Mouse (Mus musculus): ENCODE measurements around the gene Pik3c2a. TPM values are rescaled to one million over a fixed set of nuclear protein-coding genes. Genes with fewer than 3 reads are reported as not detected.
"Not testable (repeated sequence)": the region's sequence is repeated elsewhere in the genome, so short reads cannot be mapped to it uniquely, and the experiment has no call there.

The Pik3c2a gene
- polyA plus RNA-seq, 1 experiment from 2014 or later = 22.0 TPM

DNA sequence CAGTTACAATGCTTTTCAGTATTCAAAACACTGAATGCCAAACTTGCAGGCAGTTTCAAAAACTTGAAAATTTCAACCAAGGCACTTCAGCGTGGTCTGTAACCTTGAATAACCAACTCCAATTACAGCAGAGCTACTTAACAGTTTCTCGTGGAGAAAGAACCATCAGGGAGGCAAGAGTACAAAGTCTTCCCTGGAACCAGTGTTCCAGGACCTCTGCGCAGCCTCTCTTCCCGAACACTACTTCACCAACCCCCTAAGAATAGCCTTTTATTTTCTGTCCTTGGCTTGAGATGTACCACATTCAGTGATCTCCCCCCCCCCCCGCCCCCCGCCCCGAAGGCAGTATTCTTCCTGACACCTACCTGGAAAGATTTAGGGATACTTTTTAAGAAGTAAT is 1.0 kb downstream of the Pik3c2a start:
- peaks cover 53% of the 10 kb centered on the region for H3K79me2 ChIP-seq (ENCODE audit: inconsistent target)
- H3K27ac ChIP-seq = no peak overlapping the region
- H3K4me3 ChIP-seq (ENCODE audit: inconsistent target) = peak overlapping the region; percentile 64
- peaks cover 8% of the 10 kb centered on the region; the same call in 1 of the 2 replicates for H3K36me3 ChIP-seq (ENCODE audit: inconsistent target)
- WGBS (ENCODE audit: missing documents) = 34% methylated on average over 7 of the region's 7 CpGs

DNA sequence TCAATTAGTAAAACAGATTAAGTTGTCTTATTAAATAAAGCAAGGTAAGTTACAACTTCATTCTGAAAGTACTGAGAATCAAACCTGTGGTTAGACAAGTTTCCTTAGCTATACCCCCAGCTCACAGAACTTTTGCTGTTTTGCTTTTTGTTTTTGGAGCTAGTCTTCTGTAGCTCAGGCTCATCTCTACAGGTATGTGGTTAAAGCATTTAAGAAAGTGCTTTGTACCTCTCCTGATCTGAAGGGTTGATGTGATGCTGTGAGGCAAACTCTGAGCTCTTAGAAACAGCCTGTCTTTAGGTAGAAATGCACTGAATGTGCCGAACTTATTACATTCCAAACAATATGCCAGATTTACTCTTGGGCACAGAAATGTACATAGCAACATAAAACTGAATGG is 1.9 kb downstream of the Pik3c2a start:
- peaks cover 8% of the 10 kb centered on the region; the same call in 1 of the 2 replicates for H3K36me3 ChIP-seq (ENCODE audit: inconsistent target)
- no peak overlapping the region for H3K4me3 ChIP-seq (ENCODE audit: inconsistent target)
- peaks cover 53% of the 10 kb centered on the region for H3K79me2 ChIP-seq (ENCODE audit: inconsistent target)
- 100% methylated on average over 1 of the region's 1 CpGs for WGBS (ENCODE audit: missing documents)
- H3K27ac ChIP-seq = no peak overlapping the region

DNA sequence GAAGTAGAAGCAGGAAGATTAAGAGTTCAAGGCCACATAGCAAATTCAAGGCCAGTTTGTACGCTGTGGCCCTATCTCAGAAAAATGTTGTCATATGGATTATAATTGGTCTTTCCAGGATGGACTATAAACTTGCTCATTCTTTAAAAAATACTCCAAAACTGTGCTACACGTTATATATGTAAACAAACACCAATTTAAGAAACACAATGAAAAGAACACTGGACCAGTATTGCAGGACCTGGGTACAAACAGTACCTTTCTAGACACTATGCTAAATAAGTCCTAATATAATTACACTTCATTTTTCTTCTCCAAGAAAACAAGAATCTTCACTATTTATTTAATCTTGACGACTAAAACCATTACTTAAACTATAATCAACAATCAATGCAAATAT is 11.6 kb downstream of the Pik3c2a start:
- WGBS (ENCODE audit: missing documents) = 97% methylated on average over 3 of the region's 3 CpGs
- Histone ChIP-seq H3K79me2 (ENCODE audit: inconsistent target) (peaks cover 54% of the 10 kb centered on the region), H3K4me3 (ENCODE audit: inconsistent target) (no peak overlapping the region), H3K27ac (no peak overlapping the region), H3K36me3 (ENCODE audit: inconsistent target) (no peaks in the 10 kb centered on the region)

DNA sequence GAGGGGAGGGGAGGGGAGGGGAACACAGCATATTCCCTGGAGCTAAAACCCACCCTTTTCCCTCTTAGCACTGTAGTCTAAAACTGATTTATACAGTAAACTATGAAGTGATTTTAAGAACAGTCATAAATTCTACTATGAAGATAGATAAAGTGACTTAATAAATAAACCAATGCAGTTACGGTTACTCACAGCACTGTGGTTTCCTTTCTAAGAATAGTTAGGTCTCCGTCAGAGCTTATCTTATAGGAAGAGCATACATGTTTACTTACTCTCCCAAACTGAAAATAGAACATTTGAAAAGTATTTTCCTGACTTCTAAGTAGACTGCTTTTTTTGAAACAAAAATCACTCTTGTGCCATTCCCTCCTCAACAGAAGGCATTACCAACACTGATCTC is 12.3 kb downstream of the Pik3c2a start:
- H3K4me3 ChIP-seq (ENCODE audit: inconsistent target) = no peak overlapping the region
- WGBS (ENCODE audit: missing documents) = 69% methylated on average over 2 of the region's 2 CpGs

DNA sequence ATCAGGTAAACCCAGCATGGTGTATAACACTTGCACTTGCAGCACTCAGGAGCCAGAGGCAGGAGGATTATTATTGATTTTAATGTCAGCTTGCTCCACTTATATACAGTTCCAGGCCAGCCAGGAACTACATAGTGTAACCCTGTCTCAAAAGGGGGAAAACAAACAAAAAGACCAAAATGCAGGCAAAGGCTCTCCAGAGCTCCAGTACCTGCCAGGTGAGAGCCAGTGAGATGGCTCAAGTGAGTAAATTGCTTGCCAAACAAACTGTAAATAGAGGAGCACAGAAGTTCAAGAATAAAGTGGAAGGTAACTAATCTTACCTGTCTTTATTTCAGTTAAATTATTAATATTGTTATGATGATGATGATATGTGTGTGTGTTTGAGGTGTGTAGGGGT is 16.0 kb downstream of the Pik3c2a start:
- H3K79me2 ChIP-seq (ENCODE audit: inconsistent target) = peaks cover 96% of the 10 kb centered on the region
- H3K36me3 ChIP-seq (ENCODE audit: inconsistent target) = no peaks in the 10 kb centered on the region
- no peak overlapping the region for H3K27ac ChIP-seq
- H3K4me3 ChIP-seq (ENCODE audit: inconsistent target) = no peak overlapping the region

More for the DNA sequence above, 12.3 kb downstream of the Pik3c2a start:
- H3K79me2 ChIP-seq (ENCODE audit: inconsistent target) = peaks cover 61% of the 10 kb centered on the region
- H3K36me3 ChIP-seq (ENCODE audit: inconsistent target) = no peaks in the 10 kb centered on the region
- no peak overlapping the region for H3K27ac ChIP-seq

DNA sequence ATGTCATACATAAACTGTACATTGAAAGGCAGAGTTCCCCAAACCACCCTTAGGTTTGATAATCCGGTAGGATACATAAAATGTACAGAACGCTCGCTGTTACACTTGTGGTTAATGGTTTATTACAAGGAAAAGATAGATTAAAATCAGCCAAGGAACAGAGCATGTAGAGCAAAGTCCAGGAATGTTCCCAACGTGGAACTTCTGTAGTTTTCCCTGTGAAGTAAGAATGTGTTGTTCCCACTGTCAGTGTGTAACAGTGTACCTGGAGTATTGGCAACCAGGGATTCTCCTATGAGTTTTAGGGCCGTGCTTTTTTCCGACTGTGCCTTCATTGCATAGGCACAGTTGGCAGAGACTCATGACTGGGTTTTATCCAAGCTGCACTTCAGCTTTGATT is 17.5 kb downstream of the Pik3c2a start:
- no peak overlapping the region for H3K4me3 ChIP-seq (ENCODE audit: inconsistent target)
- no peak overlapping the region for H3K27ac ChIP-seq
- H3K36me3 ChIP-seq (ENCODE audit: inconsistent target) = no peaks in the 10 kb centered on the region
- WGBS (ENCODE audit: missing documents) = 94% methylated on average over 6 of the region's 6 CpGs
- H3K79me2 ChIP-seq (ENCODE audit: inconsistent target) = peaks cover 98% of the 10 kb centered on the region

DNA sequence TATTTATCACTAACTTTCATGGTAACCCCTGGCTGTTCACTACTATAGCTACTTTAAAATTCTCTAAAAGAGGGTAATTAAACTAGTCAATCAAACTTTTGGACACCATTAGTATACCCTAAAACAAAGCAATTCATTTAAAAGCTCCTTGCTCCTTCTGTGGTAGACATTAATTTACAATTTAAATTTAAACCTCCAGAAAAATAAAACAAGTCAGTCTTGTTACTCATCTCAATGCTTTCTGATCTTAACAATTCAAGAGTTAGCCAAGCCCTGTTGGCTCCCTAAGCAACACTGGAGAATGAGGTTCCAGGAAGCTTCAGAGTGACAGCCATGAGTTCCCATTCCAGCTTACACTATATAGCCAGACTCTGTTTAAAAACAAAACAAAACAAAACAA is 22.2 kb downstream of the Pik3c2a start:
- Histone ChIP-seq H3K79me2 (ENCODE audit: inconsistent target) (peaks cover 86% of the 10 kb centered on the region), H3K4me3 (ENCODE audit: inconsistent target) (no peak overlapping the region), H3K36me3 (ENCODE audit: inconsistent target) (0 out of 2 replicates have a peak, but pooled peaks cover 11% of the 10 kb centered on the region), H3K27ac (no peak overlapping the region)

DNA sequence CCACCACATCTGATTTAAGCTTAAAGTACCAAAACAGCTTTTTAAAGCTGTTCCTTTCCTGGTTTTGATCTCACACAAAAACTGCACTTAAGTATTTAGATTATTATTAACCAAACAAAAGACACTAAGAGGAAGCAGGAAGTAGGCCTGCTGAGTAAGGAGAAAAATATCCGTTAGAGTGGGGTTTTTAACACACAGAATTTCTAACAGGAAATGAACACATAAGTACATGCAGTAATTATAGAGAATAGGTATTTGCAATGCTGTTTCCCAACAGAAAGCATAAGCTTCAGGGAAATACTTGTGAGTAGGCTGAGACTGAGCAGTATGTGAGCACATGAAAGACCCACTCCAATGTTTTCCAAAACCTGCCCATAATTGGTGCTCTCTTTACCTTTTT is 33.8 kb downstream of the Pik3c2a start:
- peak overlapping the region; percentile 87 for H3K27ac ChIP-seq
- no peak overlapping the region for H3K4me3 ChIP-seq (ENCODE audit: inconsistent target)
- no peaks in the 10 kb centered on the region for H3K36me3 ChIP-seq (ENCODE audit: inconsistent target)
- 0% methylated on average over 1 of the region's 1 CpGs for WGBS (ENCODE audit: missing documents)
- H3K79me2 ChIP-seq (ENCODE audit: inconsistent target) = peaks cover 98% of the 10 kb centered on the region

DNA sequence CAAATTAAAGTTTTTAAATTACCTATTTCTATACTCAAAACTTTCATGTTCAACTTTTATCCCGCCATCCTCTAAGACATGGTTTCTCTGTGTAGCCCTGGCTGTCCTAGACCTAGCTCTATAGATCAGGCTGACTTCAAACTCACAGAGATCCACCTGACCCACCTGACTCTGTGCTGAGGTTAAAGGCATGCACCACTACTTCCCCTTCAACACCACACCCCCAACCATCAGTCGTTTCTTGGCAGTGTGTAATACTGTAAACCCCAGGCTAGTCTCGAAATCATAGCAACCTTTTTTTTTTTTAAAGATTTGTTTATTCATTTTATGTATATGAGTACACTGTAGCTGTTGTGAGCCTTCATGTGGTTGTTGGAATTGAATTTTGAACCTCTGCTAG is 50.9 kb downstream of the Pik3c2a start:
- WGBS (ENCODE audit: missing documents) = 67% methylated on average over 2 of the region's 3 CpGs
- H3K4me3 ChIP-seq (ENCODE audit: inconsistent target) = no peak overlapping the region
- no peak overlapping the region for H3K27ac ChIP-seq
- 0 out of 2 replicates have a peak, but pooled peaks cover 7% of the 10 kb centered on the region for H3K36me3 ChIP-seq (ENCODE audit: inconsistent target)
- H3K79me2 ChIP-seq (ENCODE audit: inconsistent target) = peaks cover 18% of the 10 kb centered on the region; the same call in 1 of the 2 replicates

DNA sequence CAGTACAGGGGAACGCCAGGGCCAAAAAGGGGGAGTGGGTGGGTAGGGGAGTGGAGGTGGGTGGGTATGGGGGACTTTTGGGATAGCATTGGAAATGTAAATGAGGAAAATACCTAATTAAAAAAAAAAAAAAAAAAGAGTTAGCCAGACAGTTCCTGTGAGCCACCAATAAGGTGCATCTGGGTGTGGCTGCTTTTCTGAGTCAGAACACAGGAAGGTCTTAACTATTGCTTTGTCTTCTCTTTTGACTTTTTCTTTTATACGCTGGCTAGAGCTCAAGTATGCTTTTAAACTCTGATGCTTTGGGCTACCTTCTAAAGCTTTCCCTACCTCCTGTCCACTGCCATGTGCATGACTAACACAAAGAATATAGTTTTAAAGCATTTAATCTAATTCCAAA is 55.9 kb downstream of the Pik3c2a start:
- not testable (repeated sequence) for H3K27ac ChIP-seq; H3K79me2 ChIP-seq (ENCODE audit: inconsistent target); H3K4me3 ChIP-seq (ENCODE audit: inconsistent target)
- WGBS (ENCODE audit: missing documents) = 80% methylated on average over 1 of the region's 2 CpGs
- peaks cover 19% of the 10 kb centered on the region for H3K36me3 ChIP-seq (ENCODE audit: inconsistent target)

DNA sequence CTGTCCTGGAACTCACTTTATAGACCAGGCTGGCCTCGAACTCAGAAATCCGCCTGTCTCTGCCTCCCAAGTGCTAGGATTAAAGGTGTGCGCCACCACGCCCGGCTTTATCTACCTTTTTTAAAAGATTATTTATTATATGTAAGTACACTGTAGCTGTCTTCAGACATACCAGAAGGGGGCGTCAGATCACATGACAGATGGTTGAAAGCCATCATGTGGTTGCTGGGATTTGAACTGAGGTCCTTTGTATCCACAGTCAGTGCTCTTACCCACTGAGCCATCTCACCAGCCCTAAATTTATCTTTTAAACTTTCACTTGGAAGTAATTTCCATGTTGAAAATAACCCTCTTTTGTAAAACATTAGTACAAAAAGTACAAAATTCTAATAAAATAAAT is 64.1 kb downstream of the Pik3c2a start:
- not testable (repeated sequence) for H3K27ac ChIP-seq; H3K4me3 ChIP-seq (ENCODE audit: inconsistent target); H3K79me2 ChIP-seq (ENCODE audit: inconsistent target)
- peaks cover 30% of the 10 kb centered on the region for H3K36me3 ChIP-seq (ENCODE audit: inconsistent target)
- 72% methylated on average over 2 of the region's 6 CpGs for WGBS (ENCODE audit: missing documents)

DNA sequence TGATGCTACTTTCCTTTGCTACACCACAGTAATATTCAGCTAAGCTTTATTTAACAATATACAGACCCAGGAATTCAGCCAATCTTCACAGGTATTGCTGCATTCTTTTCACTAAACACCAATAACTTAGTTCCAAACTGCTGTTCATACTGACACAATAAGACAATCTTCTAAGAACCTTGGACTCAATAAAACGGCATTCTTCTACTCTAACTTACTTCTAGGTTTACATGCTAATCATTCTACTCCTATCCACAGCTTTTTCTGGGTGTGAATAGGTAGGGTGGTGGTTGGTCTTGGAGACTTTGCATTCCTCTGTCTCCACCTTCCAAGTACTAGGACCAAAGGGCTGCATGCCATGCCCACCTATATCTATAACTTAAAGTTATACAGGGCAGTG is 69.0 kb downstream of the Pik3c2a start:
- no peak overlapping the region for H3K4me3 ChIP-seq (ENCODE audit: inconsistent target)
- H3K27ac ChIP-seq = no peak overlapping the region
- no peaks in the 10 kb centered on the region for H3K79me2 ChIP-seq (ENCODE audit: inconsistent target)
- WGBS (ENCODE audit: missing documents) = 100% methylated on average over 1 of the region's 1 CpGs
- peaks cover 53% of the 10 kb centered on the region for H3K36me3 ChIP-seq (ENCODE audit: inconsistent target)

DNA sequence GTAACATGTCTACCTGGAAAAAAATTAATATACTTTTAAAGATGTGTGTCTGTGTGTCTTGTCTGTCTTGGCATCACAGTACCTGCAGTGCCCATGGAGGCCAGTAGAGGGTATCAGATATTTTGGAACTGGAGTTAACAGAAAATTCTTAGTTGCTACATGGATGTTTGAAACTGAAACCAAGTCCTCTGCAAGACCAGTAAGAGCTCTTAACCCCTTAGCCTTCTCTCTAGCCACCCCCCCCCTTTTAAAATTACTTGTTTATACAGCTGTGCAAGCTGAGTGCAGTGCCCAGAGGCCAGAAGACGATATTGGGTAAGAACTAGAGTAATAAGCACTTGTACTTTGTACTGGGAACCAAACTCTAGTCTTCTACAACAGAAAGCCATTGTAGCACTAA is 107.0 kb downstream of the Pik3c2a start:
- Histone ChIP-seq H3K4me3 (ENCODE audit: inconsistent target) (no peak overlapping the region), H3K79me2 (ENCODE audit: inconsistent target) (peaks cover 18% of the 10 kb centered on the region), H3K36me3 (ENCODE audit: inconsistent target) (peaks cover 30% of the 10 kb centered on the region), H3K27ac (no peak overlapping the region; the same call in 1 of the 2 replicates)
- WGBS (ENCODE audit: missing documents) = 23% methylated on average over 1 of the region's 1 CpGs

DNA sequence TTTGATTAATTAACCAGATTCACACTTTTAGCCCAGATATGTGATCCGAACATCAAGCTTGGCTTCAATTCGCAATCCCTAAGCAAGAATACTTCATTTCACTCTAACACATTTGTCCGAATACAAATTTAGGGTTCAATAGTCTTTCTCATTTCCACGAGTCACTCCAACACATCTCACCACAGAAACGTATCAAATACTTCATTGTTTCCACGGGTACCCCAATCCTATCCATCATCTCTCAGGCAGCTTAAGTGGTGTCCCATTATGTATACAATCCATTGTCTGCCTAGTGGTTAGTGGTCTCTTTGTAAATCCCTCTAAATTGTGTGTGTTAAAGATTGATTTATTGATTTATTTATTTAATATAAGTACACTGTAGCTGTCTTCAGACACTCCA is 108.1 kb downstream of the Pik3c2a start:
- 92% methylated on average over 6 of the region's 6 CpGs for WGBS (ENCODE audit: missing documents)
- Histone ChIP-seq H3K27ac (no peak overlapping the region), H3K4me3 (ENCODE audit: inconsistent target) (no peak overlapping the region), H3K79me2 (ENCODE audit: inconsistent target) (peaks cover 18% of the 10 kb centered on the region), H3K36me3 (ENCODE audit: inconsistent target) (peaks cover 34% of the 10 kb centered on the region)

DNA sequence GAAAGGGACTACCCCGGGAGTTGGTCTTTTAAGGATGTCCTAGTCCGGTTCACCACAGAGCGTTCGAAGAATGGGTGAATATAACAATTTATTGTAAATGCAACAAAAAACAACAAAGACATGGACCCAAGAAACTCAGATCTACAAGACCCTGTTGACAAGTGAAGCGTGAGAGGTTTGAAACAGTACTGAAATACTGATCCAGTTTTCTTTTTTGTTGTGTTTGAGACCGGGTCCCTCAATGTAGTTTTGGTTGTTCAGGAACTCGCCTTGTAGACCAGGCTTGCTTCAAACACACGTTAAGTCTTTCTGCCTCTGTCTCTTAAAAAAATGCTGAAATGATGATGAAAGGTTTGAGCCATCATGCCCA is 108.6 kb downstream of the Pik3c2a start:
- WGBS (ENCODE audit: missing documents) = 20% methylated on average over 8 of the region's 8 CpGs

More for the DNA sequence above, 108.6 kb downstream of the Pik3c2a start:
- Histone ChIP-seq H3K27ac (peak overlapping the region; percentile 66), H3K4me3 (ENCODE audit: inconsistent target) (peak overlapping the region; percentile 87), H3K79me2 (ENCODE audit: inconsistent target) (peaks cover 18% of the 10 kb centered on the region), H3K36me3 (ENCODE audit: inconsistent target) (peaks cover 29% of the 10 kb centered on the region)
